Mouse (Mus musculus) spleen, adult 2 months (tissue): ENCODE measurements around the gene Tnfsf12. TPM values are rescaled to one million over a fixed set of nuclear protein-coding genes. Genes with fewer than 3 reads are reported as not detected.
"Not testable (repeated sequence)": the region's sequence is repeated elsewhere in the genome, so short reads cannot be mapped to it uniquely, and the experiment has no call there.

ENCODE experiments used
- DNase-seq, 2 experiments: peaks; one replicate each; pipeline versions ENCODE4 v3.0.0 to v3.0.0-alpha.2; 2012 to 2021; ENCODE audit warnings: low spot score in 2 of 2, low read depth in 1 of 2
- H3K27ac ChIP-seq: fragments of 200-500 bp; 2 replicates; pipeline ENCODE4 v1.5.1; 2012; ENCODE audit warnings: low read length, inconsistent platforms; ENCODE audit not compliant: insufficient read depth
- H3K27me3 ChIP-seq: fragments of 200-500 bp; 2 replicates; pipeline ENCODE4 v1.6.1; 2012; ENCODE audit warnings: mild to moderate bottlenecking, moderate library complexity, low read length, inconsistent platforms; ENCODE audit not compliant: control insufficient read depth, insufficient read depth
- H3K36me3 ChIP-seq: fragments of 200-500 bp; 2 replicates; pipeline ENCODE4 v1.6.1; 2012; ENCODE audit warnings: mild to moderate bottlenecking, low read length, inconsistent platforms; ENCODE audit not compliant: control insufficient read depth, insufficient read depth
- H3K4me1 ChIP-seq: fragments of 200-500 bp; 2 replicates; pipeline ENCODE4 v1.6.1; 2011; ENCODE audit warnings: inconsistent platforms; ENCODE audit not compliant: control insufficient read depth, insufficient read depth, insufficient read length
- H3K4me3 ChIP-seq: fragments of 200-500 bp; 2 replicates; pipeline ENCODE4 v1.5.1; 2011; ENCODE audit warnings: mild to moderate bottlenecking, inconsistent platforms; ENCODE audit not compliant: insufficient read depth, insufficient read length; ENCODE audit errors: extremely low read depth
- CTCF ChIP-seq: fragments of 200-500 bp; IDR thresholded peaks from 2 replicates; pipeline ENCODE4 v1.5.1; 2011; ENCODE audit warnings: mild to moderate bottlenecking, inconsistent platforms; ENCODE audit not compliant: insufficient read depth, insufficient read length, insufficient replicate concordance; ENCODE audit errors: extremely low read depth
- POLR2A ChIP-seq: fragments of 200-500 bp; IDR thresholded peaks from 2 replicates; pipeline ENCODE4 v1.6.1; 2011; ENCODE audit warnings: low read depth, low read length, inconsistent platforms
- WGBS: fragments of 180-500 bp; shearing (Covaris S2); methylation state at CpG from one replicate; pipeline ENCODE4 v1.1.7; 2018; 5-methylcytosine and 5-hydroxymethylcytosine counted together
- polyA plus RNA-seq: library from polyadenylated mRNA; depleted of rRNA; stranded (reverse); fragments of >200 nt; gene quantifications from 2 replicates; pipeline ENCODE4 v1.2.3, GENCODE M21; 2012

Gene Tnfsf12
- polyA plus RNA-seq, 1 experiment: 23.9 TPM

- Histone ChIP-seq H3K36me3 (no peaks in the 10 kb centered on the region), H3K4me1 (no peaks in the 10 kb centered on the region), H3K27me3 (no peaks in the 10 kb centered on the region), H3K4me3 (no peak overlapping the region), H3K27ac (no peak overlapping the region)
- DNase-seq: no peak
- TF ChIP-seq POLR2A: no peak
- TF ChIP-seq CTCF: no peak
- 32% methylated on average over 2 of the region's 2 CpGs for WGBS
Observed at GRCm38 (mm10) chr11:69704613-69705010, 9.0 kb upstream of the Tnfsf12 start.

DNA sequence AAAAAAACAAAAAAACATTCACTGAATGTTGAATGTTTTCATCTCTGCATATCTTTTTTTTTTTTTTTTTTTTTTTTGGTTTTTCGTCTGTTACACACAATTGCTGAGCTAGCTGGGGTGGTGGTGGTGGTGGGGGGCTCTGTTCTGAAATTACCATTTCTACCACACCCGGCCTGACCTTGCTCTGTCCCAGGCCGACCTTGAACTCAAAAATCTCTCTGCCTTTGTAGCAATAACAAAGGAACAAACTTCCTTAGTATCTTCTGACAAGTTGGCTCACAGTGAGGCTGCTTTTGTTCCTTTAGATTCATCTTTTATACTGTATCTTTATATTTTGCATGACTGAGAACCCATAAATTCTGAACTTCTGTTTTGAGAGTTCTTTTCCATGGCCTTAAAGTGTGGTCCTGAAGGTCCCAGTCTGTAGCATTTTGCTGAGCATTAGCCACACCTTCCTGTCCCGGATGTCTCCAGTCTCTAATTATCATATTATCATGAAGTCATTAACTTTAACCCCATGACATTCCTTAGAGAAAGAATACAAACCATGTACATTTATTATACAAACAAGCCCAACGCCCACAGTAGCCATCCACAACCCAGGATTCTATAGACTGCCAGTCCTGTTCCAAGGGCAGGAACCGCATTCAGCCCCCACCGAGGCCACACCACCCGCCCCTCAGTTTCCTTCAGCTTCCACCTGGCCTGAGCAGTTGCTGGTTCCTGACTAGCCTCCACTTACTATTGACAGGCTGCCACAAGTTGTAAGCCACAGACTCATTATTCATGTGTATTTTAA, 8.4 kb upstream of the Tnfsf12 start:
- H3K4me1 ChIP-seq: no peaks in the 10 kb centered on the region
- DNase-seq: no peak
- H3K4me3 ChIP-seq: no peak overlapping the region
- no peaks in the 10 kb centered on the region for H3K36me3 ChIP-seq
- TF ChIP-seq POLR2A (no peak), CTCF (no peak)
- no peaks in the 10 kb centered on the region for H3K27me3 ChIP-seq
- no peak overlapping the region for H3K27ac ChIP-seq
- 68% methylated on average over 8 of the region's 8 CpGs for WGBS

DNA sequence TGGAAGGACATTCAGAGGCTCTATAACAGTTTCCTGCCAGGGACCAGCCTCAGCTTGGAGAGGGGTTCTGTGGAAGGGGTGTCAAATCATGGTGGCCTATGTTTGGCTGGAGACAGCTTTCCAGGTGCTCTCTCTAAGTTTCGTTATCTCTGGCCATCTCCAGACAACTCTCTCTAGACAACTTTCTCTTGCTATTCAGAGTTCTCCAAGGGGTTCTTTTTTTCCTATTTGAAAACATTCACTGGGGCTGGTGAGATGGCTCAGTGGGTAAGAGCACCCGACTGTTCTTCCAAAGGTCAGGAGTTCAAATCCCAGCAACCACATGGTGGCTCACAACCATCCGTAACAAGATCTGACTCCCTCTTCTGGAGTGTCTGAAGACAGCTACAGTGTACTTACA, 7.7 kb upstream of the Tnfsf12 start:
- H3K4me3 ChIP-seq, H3K4me1 ChIP-seq, H3K27ac ChIP-seq, DNase-seq, H3K36me3 ChIP-seq, H3K27me3 ChIP-seq: not testable (repeated sequence)
- WGBS: 86% methylated on average over 3 of the region's 3 CpGs

DNA sequence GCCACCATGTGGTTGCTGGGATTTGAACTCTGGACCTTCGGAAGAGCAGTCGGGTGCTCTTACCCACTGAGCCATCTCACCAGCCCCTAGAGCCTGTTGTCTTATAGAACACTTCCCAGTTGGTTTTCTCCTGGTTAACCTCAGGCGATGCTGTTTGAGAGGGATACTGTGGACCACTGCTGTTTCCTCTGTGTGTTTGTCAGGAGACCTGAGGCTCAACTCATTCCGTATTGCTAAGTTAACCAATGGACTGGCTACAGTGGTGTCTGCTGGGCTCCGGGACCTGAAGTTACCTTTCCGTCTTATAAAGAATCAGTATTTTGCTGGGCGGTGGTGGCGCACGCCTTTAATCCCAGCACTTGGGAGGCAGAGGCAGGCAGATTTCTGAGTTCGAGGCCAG, 7.2 kb upstream of the Tnfsf12 start:
- H3K4me1 ChIP-seq, H3K4me3 ChIP-seq, H3K27ac ChIP-seq, H3K36me3 ChIP-seq, DNase-seq, H3K27me3 ChIP-seq: not testable (repeated sequence)
- WGBS: 96% methylated on average over 10 of the region's 10 CpGs

DNA sequence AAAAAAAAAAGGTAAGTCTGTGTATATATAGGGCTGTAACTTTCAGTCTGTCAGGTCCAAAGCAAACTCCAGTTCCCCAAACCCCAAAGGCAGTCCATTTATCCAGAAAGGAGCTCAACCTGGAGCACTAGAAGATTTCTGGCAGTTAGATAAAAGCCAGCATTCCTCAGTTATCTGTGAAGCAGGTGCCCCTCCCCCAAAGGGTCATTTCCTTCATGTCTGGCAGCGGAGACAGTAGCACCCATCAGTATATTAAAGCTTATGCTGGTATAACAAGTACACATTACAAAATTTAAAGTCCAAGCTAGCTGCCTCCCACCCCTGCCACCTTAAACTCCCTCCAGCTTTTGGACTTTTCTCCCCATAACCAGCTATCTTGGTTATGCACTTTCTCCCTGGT, 3.9 kb upstream of the Tnfsf12 start:
- Histone ChIP-seq H3K36me3 (no peaks in the 10 kb centered on the region), H3K27me3 (peaks cover 7% of the 10 kb centered on the region), H3K4me1 (peaks cover 3% of the 10 kb centered on the region), H3K4me3 (no peak overlapping the region), H3K27ac (no peak overlapping the region)
- 84% methylated on average over 1 of the region's 1 CpGs for WGBS
- no peak for TF ChIP-seq CTCF
- TF ChIP-seq POLR2A: no peak
- DNase-seq: no peak

DNA sequence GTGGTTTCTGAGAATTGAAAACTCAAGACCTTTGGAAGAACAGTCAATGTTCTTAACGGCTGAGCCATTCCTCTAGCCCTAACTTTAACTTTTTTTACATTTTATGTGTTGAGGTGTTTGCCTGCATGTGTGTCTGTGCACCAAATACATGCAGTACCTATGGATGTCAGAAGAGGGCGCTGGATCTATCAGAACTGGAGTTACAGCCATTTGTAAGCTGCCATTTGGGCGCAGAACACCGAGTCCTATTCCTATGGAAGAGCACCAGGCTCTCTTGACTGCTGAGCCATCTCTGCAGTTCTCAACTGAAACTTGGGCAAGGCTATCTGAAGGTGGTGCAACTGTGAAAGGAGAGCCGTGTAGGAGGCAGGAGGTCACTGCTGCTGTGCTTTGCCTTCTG, 2.9 kb upstream of the Tnfsf12 start:
- WGBS: 77% methylated on average over 5 of the region's 5 CpGs

GRCm38 (mm10) chr11:69697396-69697795, 1.7 kb upstream of the Tnfsf12 start:
- no peaks in the 10 kb centered on the region for H3K36me3 ChIP-seq
- 86% methylated on average over 3 of the region's 3 CpGs for WGBS
- TF ChIP-seq POLR2A: no peak
- no peak for TF ChIP-seq CTCF
- DNase-seq: no peak
- no peak overlapping the region for H3K4me3 ChIP-seq
- H3K27ac ChIP-seq: no peak overlapping the region
- H3K4me1 ChIP-seq: peaks cover 3% of the 10 kb centered on the region
- H3K27me3 ChIP-seq: peaks cover 7% of the 10 kb centered on the region

More for the DNA sequence above, 2.9 kb upstream of the Tnfsf12 start:
- no peak overlapping the region for H3K4me3 ChIP-seq
- TF ChIP-seq CTCF: no peak
- TF ChIP-seq POLR2A: no peak
- H3K4me1 ChIP-seq: peaks cover 3% of the 10 kb centered on the region
- H3K27me3 ChIP-seq: peaks cover 7% of the 10 kb centered on the region
- DNase-seq: no peak
- H3K27ac ChIP-seq: no peak overlapping the region
- no peaks in the 10 kb centered on the region for H3K36me3 ChIP-seq

DNA sequence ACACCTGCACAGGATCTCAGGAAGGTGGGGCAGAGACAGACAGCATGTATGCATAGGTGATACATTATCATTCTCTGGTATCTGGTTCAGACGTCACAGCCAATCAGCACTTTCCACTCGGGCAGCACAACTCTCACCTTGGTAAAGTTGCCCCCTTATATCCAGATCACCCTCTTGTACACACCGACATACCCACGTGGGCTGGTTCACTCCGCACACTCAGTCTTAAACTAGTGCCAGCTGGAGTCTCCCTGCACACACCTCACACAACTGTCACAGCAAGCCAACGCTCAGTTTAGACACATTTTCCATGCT, 646 bp downstream of the Tnfsf12 start:
- peaks cover 7% of the 10 kb centered on the region for H3K27me3 ChIP-seq
- H3K4me1 ChIP-seq: peaks cover 3% of the 10 kb centered on the region
- H3K36me3 ChIP-seq: no peaks in the 10 kb centered on the region
- peak overlapping the region; percentile 85 for H3K27ac ChIP-seq
- WGBS: 79% methylated on average over 6 of the region's 6 CpGs
- peak overlapping the region; percentile 46 for H3K4me3 ChIP-seq
- TF ChIP-seq CTCF: no peak
- TF ChIP-seq POLR2A: no peak
- no peak for DNase-seq
